Mouse (Mus musculus) lung, embryonic 16.5 days (tissue): ENCODE data around the gene Tfeb. TPM values are rescaled to one million over a fixed set of nuclear protein-coding genes. Genes with fewer than 3 reads are reported as not detected.

Source experiments
- ATAC-seq: fragments of 200-750 bp; cut with Nextera tagmentation; 2 replicates; pipeline ENCODE4 v1.8.0; 2017; ENCODE audit warnings: low read depth, mild to moderate bottlenecking, moderate library complexity
- H3K27ac ChIP-seq: fragments of 300-500 bp; sonication (generic); 2 replicates; pipeline ENCODE4 v1.5.1; 2014; ENCODE audit warnings: mild to moderate bottlenecking, control low read depth, low read length
- H3K27me3 ChIP-seq: fragments of 300-500 bp; sonication (generic); 2 replicates; pipeline ENCODE4 v1.6.1; 2014; ENCODE audit warnings: low read depth, low read length, mixed read lengths; ENCODE audit not compliant: control insufficient read depth, insufficient read depth
- H3K36me3 ChIP-seq: fragments of 300-500 bp; sonication (generic); 2 replicates; pipeline ENCODE4 v1.6.1; 2014; ENCODE audit warnings: low read length; ENCODE audit not compliant: control insufficient read depth, insufficient read depth
- H3K4me1 ChIP-seq: fragments of 300-500 bp; sonication (generic); replicated peaks from 2 replicates; pipeline ENCODE4 v1.6.1; 2014; ENCODE audit warnings: low read length, mixed read lengths; ENCODE audit not compliant: control insufficient read depth, insufficient read depth
- H3K4me2 ChIP-seq: fragments of 300-500 bp; sonication (generic); 2 replicates; pipeline ENCODE4 v1.6.1; 2014; ENCODE audit warnings: low read depth, low read length, control low read depth
- H3K4me3 ChIP-seq: fragments of 300-500 bp; sonication (generic); 2 replicates; pipeline ENCODE4 v1.5.1; 2014; ENCODE audit warnings: mild to moderate bottlenecking, low read length, control low read depth
- H3K9ac ChIP-seq: fragments of 300-500 bp; sonication (generic); 2 replicates; pipeline ENCODE4 v1.6.1; 2014; ENCODE audit warnings: low read length, control low read depth
- H3K9me3 ChIP-seq: fragments of 300-500 bp; sonication (generic); 2 replicates; pipeline ENCODE4 v1.6.1; 2016; ENCODE audit warnings: low read length; ENCODE audit not compliant: control insufficient read depth
- WGBS: fragments of 180-500 bp; shearing (Covaris S2); extraction: QIAGEN DNeasy Blood & Tissue Kit; methylation state at CpG from one replicate; pipeline ENCODE4 v1.1.7; 2014; 5-methylcytosine and 5-hydroxymethylcytosine counted together
- polyA plus RNA-seq: library from polyadenylated mRNA; unstranded; fragments of >200 nt; fragmentation: Nextera tagmentation; extraction: Ambion mirVana; gene quantifications from 2 replicates; pipeline ENCODE4 v1.2.1, GENCODE M21; 2015

The Tfeb gene
- polyA plus RNA-seq, 1 experiment from 2014 or later, result 13.1 TPM

DNA sequence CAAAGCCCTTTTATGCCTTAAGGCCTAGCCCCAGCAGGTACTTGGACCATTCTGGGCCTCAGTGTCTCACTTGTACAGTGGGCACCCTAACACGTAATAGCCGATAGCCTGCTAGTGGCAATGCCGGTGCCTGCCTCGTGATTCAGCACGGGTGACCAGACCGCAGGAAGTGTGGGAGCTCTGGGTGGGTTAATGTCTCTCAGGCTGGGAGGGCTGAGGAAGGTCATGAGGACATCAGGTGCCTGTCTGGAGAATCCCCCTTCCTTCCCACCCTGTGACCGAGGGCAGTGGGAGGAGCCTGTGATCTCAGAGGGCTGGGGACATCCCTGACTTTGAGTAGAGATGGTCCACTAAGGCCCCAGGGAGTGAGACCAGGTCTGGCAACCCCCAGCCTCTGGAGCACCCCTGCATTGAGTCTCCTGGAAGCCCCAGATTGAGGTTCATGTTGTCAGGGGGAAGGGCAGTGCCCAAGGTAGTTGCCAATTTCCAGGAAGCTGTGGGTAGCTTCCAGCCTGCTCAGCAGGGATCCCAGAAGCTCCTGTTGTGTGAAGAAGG, 20.3 kb downstream of the Tfeb start:
- Histone ChIP-seq H3K4me3 (no peak overlapping the region), H3K9ac (no peak overlapping the region), H3K4me1 (peaks cover 7% of the 10 kb centered on the region), H3K27me3 (no peaks in the 10 kb centered on the region), H3K36me3 (no peaks in the 10 kb centered on the region), H3K4me2 (no peak overlapping the region), H3K27ac (no peak overlapping the region), H3K9me3 (no peaks in the 10 kb centered on the region)
- WGBS, result 71% methylated on average over 7 of the region's 7 CpGs
- no peak for ATAC-seq

DNA sequence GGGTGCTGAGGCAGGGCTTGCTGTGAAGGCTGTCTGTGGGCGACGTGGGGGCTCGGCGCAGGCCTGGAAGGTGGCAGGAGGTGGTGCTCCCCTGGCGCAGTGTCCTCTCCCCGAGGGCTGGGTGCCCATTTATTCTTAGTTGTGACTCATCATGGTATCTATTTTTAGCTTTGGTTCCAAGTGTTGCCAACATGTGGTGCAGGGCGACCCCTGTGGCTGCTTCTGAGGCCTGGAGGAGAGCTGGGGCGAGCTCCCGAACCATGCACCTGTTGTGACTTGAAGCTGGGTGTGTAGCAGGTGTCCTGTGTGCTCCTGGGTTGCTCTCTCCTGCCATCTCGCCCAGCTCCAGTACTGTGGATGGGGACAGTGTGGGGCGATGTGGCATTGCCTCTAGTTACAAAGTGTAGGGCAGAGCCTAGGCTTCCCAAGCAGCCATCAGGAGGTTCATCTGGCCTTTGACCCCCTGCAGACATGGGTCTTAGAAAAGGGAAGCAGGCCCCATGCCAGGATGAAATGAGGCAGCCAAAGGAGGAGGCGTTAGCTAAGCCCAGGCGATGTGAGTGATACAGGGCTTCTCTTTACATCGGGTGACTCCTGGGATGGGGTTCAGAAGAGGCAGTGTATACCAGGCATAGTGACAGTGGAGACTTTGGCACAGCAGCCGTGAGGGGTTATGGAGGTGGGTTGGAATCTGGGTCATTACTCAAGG, 23.0 kb downstream of the Tfeb start:
- Histone ChIP-seq H3K9me3 (no peaks in the 10 kb centered on the region), H3K36me3 (no peaks in the 10 kb centered on the region), H3K27me3 (no peaks in the 10 kb centered on the region), H3K4me3 (no peak overlapping the region), H3K4me1 (peaks cover 17% of the 10 kb centered on the region), H3K4me2 (no peak overlapping the region), H3K9ac (no peak overlapping the region), H3K27ac (no peak overlapping the region)
- 73% methylated on average over 15 of the region's 15 CpGs for WGBS
- no peak for ATAC-seq

DNA sequence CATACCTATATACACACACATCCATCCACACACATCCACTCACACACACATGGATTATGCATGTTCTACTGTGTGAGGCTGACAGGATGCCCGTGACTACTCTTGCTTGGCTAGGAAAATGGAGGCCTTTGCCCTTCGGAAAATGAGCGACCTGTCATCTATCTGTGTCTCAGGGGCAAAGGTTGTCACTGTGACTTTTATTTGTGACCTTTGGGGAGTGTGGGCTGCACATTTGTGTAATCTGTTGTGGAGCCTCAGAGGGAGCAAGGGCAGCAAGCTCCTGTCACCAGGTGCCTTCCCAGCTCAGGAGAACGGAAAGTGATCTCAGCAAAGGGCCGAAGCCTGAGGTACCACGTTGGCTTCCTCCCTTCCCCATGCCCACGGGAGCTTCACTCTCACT, 25.2 kb downstream of the Tfeb start:
- H3K27ac ChIP-seq, result no peak overlapping the region; the same call in 1 of the 2 replicates
- WGBS, result 78% methylated on average over 7 of the region's 7 CpGs
- no peak overlapping the region for H3K4me3 ChIP-seq
- no peaks in the 10 kb centered on the region for H3K27me3 ChIP-seq
- no peak for ATAC-seq
- H3K36me3 ChIP-seq, result no peaks in the 10 kb centered on the region
- H3K4me2 ChIP-seq, result no peak overlapping the region
- H3K9me3 ChIP-seq, result no peaks in the 10 kb centered on the region
- peaks cover 17% of the 10 kb centered on the region for H3K4me1 ChIP-seq
- H3K9ac ChIP-seq, result no peak overlapping the region

DNA sequence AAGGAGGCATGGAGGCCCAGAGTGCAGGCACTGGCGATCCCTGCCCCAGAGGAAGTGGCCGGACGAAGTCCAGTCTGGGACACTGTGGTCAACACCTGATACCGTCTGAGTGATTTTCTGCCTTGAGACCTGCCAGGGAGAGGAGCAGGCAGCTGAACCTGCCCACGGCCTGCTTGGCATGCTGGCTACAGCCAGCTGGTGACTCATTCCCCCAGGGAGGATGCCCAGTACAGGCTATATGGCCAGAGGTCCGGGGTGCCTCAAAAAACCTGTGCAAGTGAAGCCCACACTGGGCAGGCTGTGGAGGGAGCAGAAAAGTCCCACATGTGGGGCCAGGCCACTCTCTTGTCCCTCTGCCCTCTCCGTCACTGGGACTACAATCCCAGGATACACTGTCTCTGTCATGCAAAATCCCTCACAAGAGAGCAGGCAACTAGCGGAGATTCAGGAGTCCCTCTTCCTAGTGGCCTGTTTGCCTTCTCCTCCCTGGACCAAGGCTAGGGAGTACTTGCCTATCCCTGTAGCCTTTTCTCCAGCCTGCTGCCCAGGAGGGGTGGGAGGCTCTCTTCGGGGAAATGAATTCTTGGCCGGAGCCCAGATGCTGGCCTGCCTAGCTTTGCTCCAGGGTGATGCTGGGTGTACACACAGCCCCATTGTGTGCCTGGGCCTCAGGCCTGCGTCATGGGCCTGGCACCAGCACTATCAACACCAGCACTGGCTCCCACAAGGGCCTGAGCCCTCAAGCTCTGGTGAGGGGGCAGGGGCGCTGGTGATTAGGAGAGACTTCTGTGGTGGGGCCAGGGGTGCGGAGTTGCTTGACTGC, 25.9 kb downstream of the Tfeb start:
- Histone ChIP-seq H3K4me3 (no peak overlapping the region), H3K4me2 (no peak overlapping the region), H3K4me1 (peaks cover 17% of the 10 kb centered on the region), H3K9me3 (no peaks in the 10 kb centered on the region), H3K9ac (peak overlapping the region; percentile 11; the same call in 1 of the 2 replicates), H3K36me3 (no peaks in the 10 kb centered on the region), H3K27me3 (no peaks in the 10 kb centered on the region), H3K27ac (peak overlapping the region; percentile 76)
- WGBS, result 53% methylated on average over 13 of the region's 13 CpGs
- peak; percentile 92 for ATAC-seq

DNA sequence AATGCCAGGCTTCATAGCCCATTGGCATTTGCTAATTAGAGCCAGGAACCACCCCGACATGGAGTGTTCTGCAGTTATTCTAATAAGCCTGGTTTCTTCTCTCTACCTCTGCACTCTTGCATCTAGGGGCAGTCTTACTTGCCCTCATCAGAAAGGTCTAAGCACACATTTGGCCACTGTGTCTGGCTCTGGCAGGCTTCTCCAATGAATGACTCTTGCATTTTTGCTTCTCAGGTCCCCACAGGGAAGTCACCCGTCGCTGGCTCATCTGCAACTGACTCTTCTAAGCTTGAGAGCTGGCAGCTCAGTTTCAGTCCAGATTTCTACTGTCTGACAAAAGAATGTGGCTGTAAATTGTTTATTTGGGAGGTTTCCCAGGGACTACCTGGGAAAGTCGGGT, 29.2 kb downstream of the Tfeb start:
- H3K4me2 ChIP-seq, result no peak overlapping the region
- no peak overlapping the region for H3K4me3 ChIP-seq
- no peak overlapping the region for H3K9ac ChIP-seq
- no peak overlapping the region for H3K27ac ChIP-seq
- peaks cover 15% of the 10 kb centered on the region for H3K4me1 ChIP-seq
- 66% methylated on average over 4 of the region's 4 CpGs for WGBS
- H3K27me3 ChIP-seq, result no peaks in the 10 kb centered on the region
- H3K36me3 ChIP-seq, result no peaks in the 10 kb centered on the region
- no peak for ATAC-seq
- H3K9me3 ChIP-seq, result no peaks in the 10 kb centered on the region

DNA sequence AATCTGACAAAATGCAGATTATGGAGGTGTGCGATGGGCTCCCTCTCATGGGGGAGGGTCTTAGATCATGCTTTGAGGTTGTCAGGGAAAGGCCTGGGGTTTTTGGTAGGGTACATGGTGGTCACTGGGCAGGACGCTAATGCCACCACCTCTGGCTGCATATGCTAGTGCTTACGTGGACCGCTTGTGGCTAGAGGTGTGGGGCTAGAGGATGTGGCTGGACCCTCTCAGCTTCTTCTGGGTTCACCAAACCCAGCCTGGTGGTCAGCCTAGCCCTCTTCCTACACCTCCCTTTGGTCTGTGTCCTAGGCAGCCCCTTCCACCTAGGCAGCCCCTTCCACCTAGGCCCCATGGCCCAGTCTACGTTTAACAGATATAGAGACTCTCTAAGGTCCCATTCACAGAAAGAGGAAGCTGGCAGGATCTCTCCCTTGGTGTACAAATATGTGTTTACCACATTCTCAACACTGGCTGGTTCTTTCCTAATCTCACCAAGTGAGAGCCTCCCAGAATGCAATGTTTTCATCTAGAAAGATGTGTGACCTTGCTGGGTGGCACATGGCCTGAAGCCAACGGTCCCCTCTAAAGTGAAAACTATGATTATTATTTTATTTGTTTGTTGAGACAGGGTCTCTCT, 29.7 kb downstream of the Tfeb start:
- no peaks in the 10 kb centered on the region for H3K9me3 ChIP-seq
- H3K4me3 ChIP-seq, result no peak overlapping the region
- H3K27ac ChIP-seq, result no peak overlapping the region
- ATAC-seq, result no peak
- peaks cover 15% of the 10 kb centered on the region for H3K4me1 ChIP-seq
- WGBS, result 82% methylated on average over 6 of the region's 6 CpGs
- no peak overlapping the region for H3K4me2 ChIP-seq
- H3K36me3 ChIP-seq, result no peaks in the 10 kb centered on the region
- no peaks in the 10 kb centered on the region for H3K27me3 ChIP-seq
- H3K9ac ChIP-seq, result no peak overlapping the region

DNA sequence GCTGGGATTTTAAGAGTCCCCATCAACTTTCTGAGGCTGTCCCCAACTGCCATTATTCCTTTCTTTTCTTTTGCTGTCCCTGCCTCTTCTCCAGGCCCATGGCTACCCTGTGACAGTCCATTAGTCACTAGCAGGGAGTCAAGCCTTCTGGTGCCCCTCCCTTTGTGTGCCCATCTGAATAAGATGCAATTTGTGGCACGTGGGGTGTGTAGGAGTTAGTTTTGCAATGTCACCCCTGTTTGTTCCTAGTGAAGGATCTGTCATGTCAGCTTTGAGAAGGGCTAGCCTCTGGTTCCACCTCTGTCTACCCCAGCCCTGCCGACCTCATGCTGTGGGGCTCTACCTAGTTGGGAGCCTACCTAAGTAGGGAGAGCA, 30.2 kb downstream of the Tfeb start:
- Histone ChIP-seq H3K9ac (no peak overlapping the region), H3K4me2 (no peak overlapping the region), H3K9me3 (peaks cover 1% of the 10 kb centered on the region), H3K27me3 (no peaks in the 10 kb centered on the region), H3K36me3 (no peaks in the 10 kb centered on the region), H3K4me1 (peaks cover 15% of the 10 kb centered on the region), H3K27ac (no peak overlapping the region), H3K4me3 (no peak overlapping the region)
- no peak for ATAC-seq
- WGBS, result 72% methylated on average over 2 of the region's 2 CpGs

DNA sequence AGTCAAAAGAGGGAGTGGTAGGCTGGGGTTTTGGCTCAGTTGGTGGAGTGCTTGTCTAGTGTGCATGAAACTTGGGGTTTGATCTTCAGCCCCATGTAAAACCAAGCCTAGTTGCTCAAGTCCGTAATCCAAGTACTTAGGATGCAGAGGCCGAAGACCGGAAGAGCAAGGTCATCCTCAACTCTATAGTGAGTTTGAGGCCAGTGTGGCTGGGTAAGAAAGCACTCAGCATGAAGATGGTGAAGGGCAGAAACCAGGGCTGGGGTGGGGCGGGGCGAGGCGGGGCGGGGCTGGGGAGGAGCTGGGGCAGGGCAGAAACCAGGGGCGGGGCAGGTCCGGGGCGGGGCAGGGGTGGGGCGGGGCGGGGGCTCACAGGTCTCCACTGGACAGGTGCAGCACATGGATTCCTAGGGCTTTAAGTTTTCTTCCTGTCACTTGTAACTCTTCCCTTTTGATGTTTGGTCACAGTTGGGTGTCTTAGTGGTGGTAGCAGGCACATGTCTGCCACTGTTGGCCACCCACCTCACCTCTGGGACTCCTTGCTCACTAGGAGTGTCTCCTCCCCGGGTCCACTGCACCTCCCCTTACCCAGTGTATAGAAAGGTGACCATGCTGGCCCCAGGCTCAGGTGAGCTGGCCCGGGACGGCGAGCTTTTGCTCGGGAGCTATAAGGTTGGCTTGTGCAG, 30.8 kb downstream of the Tfeb start:
- WGBS, result 44% methylated on average over 12 of the region's 17 CpGs
- no peak overlapping the region for H3K9ac ChIP-seq
- H3K4me1 ChIP-seq, result peaks cover 10% of the 10 kb centered on the region
- H3K4me2 ChIP-seq, result no peak overlapping the region
- H3K27me3 ChIP-seq, result no peaks in the 10 kb centered on the region
- ATAC-seq, result no peak
- H3K9me3 ChIP-seq, result peaks cover 7% of the 10 kb centered on the region
- H3K36me3 ChIP-seq, result no peaks in the 10 kb centered on the region
- H3K27ac ChIP-seq, result 0 out of 2 replicates have a peak overlapping the region, but pooled peaks have one; percentile 1
- no peak overlapping the region for H3K4me3 ChIP-seq
